Mouse (Mus musculus) midbrain, postnatal 0 days (tissue): Measurements from ENCODE around the gene 4933434E20Rik. TPM values are rescaled to one million over a fixed set of nuclear protein-coding genes. Genes with fewer than 3 reads are reported as not detected.

ENCODE experiments used
- ATAC-seq: fragments of 200-750 bp; cut with Nextera tagmentation; 2 replicates; pipeline ENCODE4 v1.8.0; 2017; ENCODE audit warnings: moderate number of reproducible peaks, mild to moderate bottlenecking, moderate TSS enrichment, moderate library complexity; ENCODE audit not compliant: low FRiP score
- DNase-seq: peaks from one replicate; pipeline ENCODE4 v3.0.0-alpha.2; 2015; ENCODE audit warnings: low spot score
- H3K27ac ChIP-seq: fragments of 300-500 bp; sonication (generic); 2 replicates; pipeline ENCODE4 v1.5.1; 2014; ENCODE audit warnings: low read depth, mild to moderate bottlenecking, low read length, mixed read lengths
- H3K27me3 ChIP-seq: fragments of 300-500 bp; sonication (generic); 2 replicates; pipeline ENCODE4 v1.6.1; 2014; ENCODE audit warnings: low read length, control low read depth, mixed read lengths; ENCODE audit not compliant: insufficient read depth
- H3K36me3 ChIP-seq: fragments of 300-500 bp; sonication (generic); 2 replicates; pipeline ENCODE4 v1.6.1; 2014; ENCODE audit warnings: low read length, control low read depth, mixed read lengths; ENCODE audit not compliant: insufficient read depth
- H3K4me1 ChIP-seq: fragments of 300-500 bp; sonication (generic); 2 replicates; pipeline ENCODE4 v1.6.1; 2014; ENCODE audit warnings: mild to moderate bottlenecking, control low read depth, antibody characterized with exemption, low read length, mixed read lengths; ENCODE audit not compliant: insufficient read depth
- H3K4me2 ChIP-seq: fragments of 300-500 bp; sonication (generic); 2 replicates; pipeline ENCODE4 v1.6.1; 2014; ENCODE audit warnings: low read depth, mild to moderate bottlenecking, low read length, mixed read lengths; ENCODE audit not compliant: poor library complexity, severe bottlenecking
- H3K4me3 ChIP-seq: fragments of 300-500 bp; sonication (generic); 2 replicates; pipeline ENCODE4 v1.5.1; 2014; ENCODE audit warnings: low read depth, mild to moderate bottlenecking, low read length, moderate library complexity
- H3K9ac ChIP-seq: fragments of 300-500 bp; sonication (generic); replicated peaks from 2 replicates; pipeline ENCODE4 v1.6.1; 2014; ENCODE audit warnings: mild to moderate bottlenecking, low read length, moderate library complexity, mixed read lengths; ENCODE audit not compliant: poor library complexity, severe bottlenecking
- H3K9me3 ChIP-seq: fragments of 300-500 bp; sonication (generic); 2 replicates; pipeline ENCODE4 v1.6.1; 2016; ENCODE audit warnings: low read length, control low read depth
- CTCF ChIP-seq: IDR thresholded peaks from 2 replicates; pipeline ENCODE4 v1.5.1; 2016; ENCODE audit warnings: antibody characterized with exemption, mild to moderate bottlenecking
- WGBS: fragments of 180-500 bp; shearing (Covaris S2); extraction: QIAGEN DNeasy Blood & Tissue Kit; methylation state at CpG from one replicate; pipeline ENCODE4 v1.1.7; 2014; 5-methylcytosine and 5-hydroxymethylcytosine counted together
- polyA plus RNA-seq: library from polyadenylated mRNA; unstranded; fragments of >200 nt; fragmentation: Nextera tagmentation; extraction: Ambion mirVana; gene quantifications from 2 replicates; pipeline ENCODE4 v1.2.1, GENCODE M21; 2015
- total RNA-seq: library from RNA; depleted of rRNA; stranded (reverse); fragments of >200 nt; gene quantifications from 2 replicates; pipeline ENCODE4 v1.2.3, GENCODE M21; 2014; rRNA removed

4933434E20Rik gene
- 101 and 111 TPM in 2 replicates for total RNA-seq
- 230 and 246 TPM in 2 replicates for polyA plus RNA-seq

DNA sequence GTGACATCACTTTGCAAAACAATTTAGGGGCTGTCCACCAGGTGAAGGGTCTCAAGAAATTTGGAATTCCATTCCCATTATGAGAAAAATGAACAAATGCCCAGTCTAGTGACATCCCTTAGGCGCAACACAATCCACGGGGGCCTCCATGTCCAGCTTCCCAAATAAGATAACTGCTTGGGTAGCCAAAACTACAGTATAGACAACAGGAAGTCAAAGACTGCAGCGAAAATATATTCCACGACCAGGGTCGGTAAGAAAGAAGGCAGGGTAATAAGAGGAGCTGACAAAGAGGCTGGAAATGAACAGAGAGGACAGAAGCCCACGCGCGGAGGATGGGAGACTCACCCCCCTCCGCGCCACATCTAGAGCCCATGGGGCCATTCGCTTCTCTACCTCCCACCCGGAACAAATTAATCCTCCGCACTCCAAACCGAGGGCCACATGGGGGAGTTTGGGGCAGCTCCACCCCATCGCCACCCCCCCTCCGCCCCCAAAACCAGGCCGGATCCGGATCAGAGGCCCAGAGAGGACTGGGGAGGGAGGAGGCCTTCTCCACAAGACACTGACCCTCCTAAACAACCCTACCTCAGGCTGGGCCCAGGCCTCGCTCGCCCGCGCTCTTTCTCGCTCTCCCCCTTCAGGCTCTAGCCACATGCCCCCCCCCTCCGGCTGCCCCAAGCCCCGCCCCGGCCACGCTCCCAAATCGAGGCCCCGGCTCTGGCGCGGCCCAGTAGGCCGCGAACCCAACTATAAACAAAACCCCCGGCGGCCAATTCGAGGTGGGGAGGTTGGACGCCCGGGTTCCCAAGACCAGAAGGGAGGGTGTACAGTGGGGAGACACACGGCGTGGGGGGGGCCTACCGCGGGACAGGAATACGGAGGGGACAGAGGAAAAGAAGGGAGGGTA is at the start of gene 4933434E20Rik:
TSS of gene 4933434E20Rik (plus strand) at position 196 of the 910 bp plus-strand sequence.
- no peaks in the 10 kb centered on the region for H3K27me3 ChIP-seq
- ATAC-seq (peak; percentile 75), DNase-seq (peak; percentile 64)
- TF ChIP-seq CTCF: peak; percentile 10; the same call in 1 of the 2 replicates
- peak within 1 kb of the TSS; percentile 58 for H3K4me2 ChIP-seq
- H3K9me3 ChIP-seq: no peaks in the 10 kb centered on the region
- H3K27ac ChIP-seq: peak within 1 kb of the TSS; percentile 91
- H3K4me1 ChIP-seq: peaks cover 5% of the 10 kb centered on the region
- peak within 1 kb of the TSS; percentile 98 for H3K9ac ChIP-seq
- H3K36me3 ChIP-seq: peaks cover 6% of the 10 kb centered on the region; the same call in 1 of the 2 replicates
- H3K4me3 ChIP-seq: peak within 1 kb of the TSS; percentile 90
- WGBS: under 1% methylated on average over 43 of the region's 43 CpGs

DNA sequence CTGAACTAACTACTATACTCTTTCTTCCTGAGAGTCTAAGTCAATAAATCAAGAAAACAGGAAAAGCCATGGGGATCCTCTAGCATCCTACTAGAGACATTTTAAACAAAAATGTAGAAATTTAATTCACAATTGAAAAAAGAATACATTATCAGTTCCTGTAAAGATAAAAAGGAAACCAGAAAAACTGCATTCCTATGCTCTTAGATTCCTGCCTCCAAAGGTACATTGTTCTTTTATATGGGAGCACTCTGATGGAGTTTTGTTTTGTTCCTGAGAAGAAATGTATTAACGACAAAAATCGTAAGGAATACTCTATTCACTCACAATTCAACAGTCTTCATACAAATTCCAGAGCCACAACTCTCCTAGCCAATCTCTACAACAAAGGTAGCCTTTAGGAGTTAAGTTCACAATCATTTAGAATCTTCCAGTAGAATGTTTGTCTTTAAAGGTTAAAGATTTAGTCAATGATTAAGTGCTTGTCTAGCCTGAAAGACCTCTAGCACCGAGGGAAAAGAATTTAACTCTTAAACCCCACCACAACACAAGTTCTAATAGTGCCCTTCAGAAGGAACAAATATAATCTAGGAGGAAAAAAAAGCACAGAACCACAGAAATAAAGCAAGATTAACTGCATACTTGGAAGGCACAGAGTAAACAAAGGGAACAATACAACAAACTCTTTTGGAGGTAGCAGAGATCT is 47.2 kb upstream of the 4933434E20Rik start:
- Histone ChIP-seq H3K27ac (no peak overlapping the region), H3K9ac (no peak overlapping the region), H3K4me3 (no peak overlapping the region), H3K9me3 (no peaks in the 10 kb centered on the region), H3K36me3 (peaks cover 53% of the 10 kb centered on the region), H3K4me1 (no peaks in the 10 kb centered on the region), H3K4me2 (no peak overlapping the region), H3K27me3 (no peaks in the 10 kb centered on the region)
- ATAC-seq: no peak
- no peak for DNase-seq
- TF ChIP-seq CTCF: no peak
- WGBS: 76% methylated on average over 3 of the region's 3 CpGs

DNA sequence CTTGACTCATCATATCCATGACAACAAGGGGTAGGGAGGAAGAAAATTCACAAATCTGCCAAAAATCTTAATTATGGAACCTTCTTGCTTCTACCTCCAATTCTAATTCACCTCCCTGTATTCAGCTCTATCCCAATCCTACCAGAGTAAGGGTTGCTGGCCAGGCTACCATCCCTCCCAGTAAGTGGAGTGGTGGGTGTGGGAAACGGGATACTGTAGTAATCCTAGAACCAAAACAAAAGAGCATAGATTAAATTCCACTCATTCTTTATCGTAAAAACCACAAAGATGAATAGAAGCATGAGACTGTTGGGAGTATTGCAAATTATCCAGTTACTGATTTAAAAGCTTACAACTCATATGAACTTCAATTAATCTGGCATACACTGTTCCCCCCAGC is 41.1 kb upstream of the 4933434E20Rik start:
- no peak for TF ChIP-seq CTCF
- Histone ChIP-seq H3K4me1 (no peaks in the 10 kb centered on the region), H3K9me3 (no peaks in the 10 kb centered on the region), H3K4me2 (no peak overlapping the region), H3K9ac (no peak overlapping the region), H3K27ac (no peak overlapping the region), H3K36me3 (peaks cover 66% of the 10 kb centered on the region), H3K4me3 (no peak overlapping the region), H3K27me3 (no peaks in the 10 kb centered on the region)
- DNase-seq (no peak), ATAC-seq (no peak)
- WGBS: 92% methylated on average over 2 of the region's 2 CpGs

DNA sequence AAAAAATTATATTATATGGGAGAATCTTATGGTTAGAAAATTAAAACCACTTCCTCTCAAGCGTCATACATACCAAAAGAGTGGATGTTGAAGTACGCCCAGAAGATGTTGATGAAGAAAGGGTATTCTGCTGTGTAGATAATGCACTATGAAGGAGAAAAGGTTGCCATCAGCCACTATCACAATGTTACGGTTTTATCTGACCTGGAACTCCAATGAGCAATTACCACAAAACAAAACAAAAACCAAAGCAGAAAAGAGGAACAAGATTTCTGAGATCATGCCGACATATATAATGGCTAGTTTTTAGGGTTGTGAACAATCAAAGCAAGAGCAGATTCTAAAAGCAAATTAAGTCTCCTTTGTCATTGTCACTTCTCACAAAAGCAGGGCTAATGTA is 34.8 kb upstream of the 4933434E20Rik start:
- ATAC-seq (no peak), DNase-seq (no peak)
- Histone ChIP-seq H3K27me3 (no peaks in the 10 kb centered on the region), H3K4me1 (no peaks in the 10 kb centered on the region), H3K9ac (no peak overlapping the region), H3K4me3 (no peak overlapping the region), H3K9me3 (no peaks in the 10 kb centered on the region), H3K27ac (no peak overlapping the region), H3K36me3 (peaks cover 77% of the 10 kb centered on the region), H3K4me2 (no peak overlapping the region)
- over 99% methylated on average over 4 of the region's 4 CpGs for WGBS
- TF ChIP-seq CTCF: no peak

DNA sequence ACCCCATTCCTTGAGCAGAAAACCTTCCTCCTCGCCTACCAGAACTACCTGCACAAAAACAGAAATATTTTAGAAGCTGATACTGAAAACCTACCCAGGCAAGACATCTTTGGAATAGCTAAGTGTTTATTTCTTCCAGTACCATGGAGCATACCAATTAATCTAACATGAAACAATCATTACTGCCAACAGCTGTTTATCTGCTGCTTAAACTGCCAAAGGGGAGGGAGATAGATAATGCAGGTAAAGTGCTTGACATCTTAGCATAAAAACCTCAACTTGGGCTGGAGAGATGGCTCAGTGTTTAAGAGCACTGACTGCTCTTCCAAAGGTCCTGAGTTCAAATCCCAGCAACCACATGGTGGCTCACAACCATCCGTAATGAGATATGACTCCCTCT is 16.8 kb upstream of the 4933434E20Rik start:
- H3K27me3 ChIP-seq: no peaks in the 10 kb centered on the region
- H3K27ac ChIP-seq: no peak overlapping the region
- H3K4me2 ChIP-seq: no peak overlapping the region
- H3K36me3 ChIP-seq: peaks cover 38% of the 10 kb centered on the region
- H3K9me3 ChIP-seq: no peaks in the 10 kb centered on the region
- 99% methylated on average over 2 of the region's 2 CpGs for WGBS
- ATAC-seq (no peak), DNase-seq (no peak)
- no peaks in the 10 kb centered on the region for H3K4me1 ChIP-seq
- H3K4me3 ChIP-seq: no peak overlapping the region
- H3K9ac ChIP-seq: no peak overlapping the region
- no peak for TF ChIP-seq CTCF

DNA sequence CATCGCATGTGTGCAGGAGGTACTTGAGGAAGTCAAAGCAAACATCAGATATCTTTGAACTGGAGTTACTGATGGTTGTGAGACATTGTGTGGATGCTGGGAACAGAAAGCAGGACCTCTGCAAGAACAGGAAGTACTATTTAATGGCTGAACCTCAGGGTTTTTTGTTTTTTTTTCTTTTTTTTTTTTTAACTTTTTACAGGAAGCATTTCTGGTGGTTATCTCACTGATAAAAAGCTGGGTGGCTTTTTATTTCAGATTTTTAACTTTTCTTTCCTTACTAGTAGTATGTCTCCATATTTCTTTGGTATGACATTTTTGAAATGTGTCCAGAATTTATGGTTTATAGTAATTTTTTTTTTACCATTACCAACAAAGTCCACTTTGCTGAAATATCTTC is 15.2 kb upstream of the 4933434E20Rik start:
- H3K4me2 ChIP-seq: no peak overlapping the region
- H3K27ac ChIP-seq: no peak overlapping the region
- H3K4me3 ChIP-seq: no peak overlapping the region
- 94% methylated on average over 1 of the region's 1 CpGs for WGBS
- no peak for TF ChIP-seq CTCF
- peaks cover 32% of the 10 kb centered on the region for H3K36me3 ChIP-seq
- H3K9me3 ChIP-seq: no peaks in the 10 kb centered on the region
- H3K4me1 ChIP-seq: no peaks in the 10 kb centered on the region
- no peaks in the 10 kb centered on the region for H3K27me3 ChIP-seq
- H3K9ac ChIP-seq: no peak overlapping the region
- no peak for ATAC-seq
- DNase-seq: no peak
